Mouse (Mus musculus) erythroblast, adult 5-6 weeks (primary cell): ENCODE data around the gene Purb. TPM values are rescaled to one million over a fixed set of nuclear protein-coding genes. Genes with fewer than 3 reads are reported as not detected.
"Not testable (repeated sequence)": the region's sequence is repeated elsewhere in the genome, so short reads cannot be mapped to it uniquely, and the experiment has no call there.

Source experiments
- ATAC-seq: replicated peaks from 2 replicates; pipeline ENCODE4 v1.8.0; 2016; ENCODE audit warnings: moderate number of reproducible peaks, mild to moderate bottlenecking, moderate TSS enrichment, inconsistent platforms; ENCODE audit not compliant: poor library complexity, low FRiP score, severe bottlenecking
- total RNA-seq, 2 experiments: library from RNA; stranded (forward) in 1 of 2; stranded (reverse) in 1 of 2; fragments of 150-400 nt in 1 of 2; fragments of 200-764, 138-1000 nt in 1 of 2; gene quantifications; 2 replicates each; pipeline versions ENCODE4 v1.2.3 to v1.2.4; 2015 to 2017; ENCODE audit warnings: low replicate concordance in 2 of 2

The Purb gene
- total RNA-seq, 2 experiments from 2014 or later: 13.0 to 16.1 TPM

GRCm38 (mm10) chr11:6487496-6487895 lies 11.8 kb upstream of the Purb start:
- no peak for ATAC-seq

- ATAC-seq: no peak
Measured at GRCm38 (mm10) chr11:6486916-6487315, 11.2 kb upstream of the Purb start.

GRCm38 (mm10) chr11:6484244-6484959 lies 8.7 kb upstream of the Purb start:
- ATAC-seq: no peak

GRCm38 (mm10) chr11:6483103-6483502 lies 7.4 kb upstream of the Purb start:
- no peak for ATAC-seq

GRCm38 (mm10) chr11:6481669-6482185 lies 6.0 kb upstream of the Purb start:
- no peak for ATAC-seq

- no peak for ATAC-seq
Measured at GRCm38 (mm10) chr11:6480681-6481405, 5.1 kb upstream of the Purb start.

GRCm38 (mm10) chr11:6480191-6480590 lies 4.5 kb upstream of the Purb start:
- ATAC-seq: no peak

GRCm38 (mm10) chr11:6479231-6479630 lies 3.5 kb upstream of the Purb start:
- ATAC-seq: no peak

- no peak for ATAC-seq
Measured at GRCm38 (mm10) chr11:6477350-6477749, 1.6 kb upstream of the Purb start.

GRCm38 (mm10) chr11:6476876-6477275 lies 1.2 kb upstream of the Purb start:
- ATAC-seq: no peak

GRCm38 (mm10) chr11:6474874-6475731 lies 614 bp downstream of the Purb start:
- ATAC-seq: peak; percentile 66

GRCm38 (mm10) chr11:6474381-6474780 lies 1.3 kb downstream of the Purb start:
- ATAC-seq: no peak

GRCm38 (mm10) chr11:6472076-6472475 lies 3.6 kb downstream of the Purb start:
- no peak for ATAC-seq

GRCm38 (mm10) chr11:6471493-6471892 lies 4.2 kb downstream of the Purb start:
- ATAC-seq: no peak

- no peak for ATAC-seq
Measured at GRCm38 (mm10) chr11:6471054-6471453, 4.7 kb downstream of the Purb start.

GRCm38 (mm10) chr11:6468541-6468940 lies 7.2 kb downstream of the Purb start:
- ATAC-seq: no peak

GRCm38 (mm10) chr11:6465122-6465521 lies 10.6 kb downstream of the Purb start:
- ATAC-seq: peak; percentile 92

GRCm38 (mm10) chr11:6463159-6463837 lies 12.4 kb downstream of the Purb start:
- ATAC-seq: no peak

- ATAC-seq: no peak
Measured at GRCm38 (mm10) chr11:6456083-6456482, 19.6 kb downstream of the Purb start.

GRCm38 (mm10) chr11:6448155-6448554 lies 27.6 kb downstream of the Purb start:
- not testable (repeated sequence) for ATAC-seq
